Mouse (Mus musculus) heart, postnatal 0 days (tissue): Measurements from ENCODE around the gene Foxp1.

ENCODE experiments used
- CTCF ChIP-seq: IDR thresholded peaks from 2 replicates; pipeline ENCODE4 v1.5.1; 2016; ENCODE audit warnings: antibody characterized with exemption, control low read depth, low read depth
- EP300 ChIP-seq: IDR thresholded peaks from 2 replicates; pipeline ENCODE4 v1.6.1; 2016; ENCODE audit warnings: antibody characterized with exemption, low read depth

- TF ChIP-seq CTCF (no peak), EP300 (no peak)
Observed at GRCm38 (mm10) chr6:99001637-99002036, 520.9 kb downstream of the Foxp1 start.
